Mouse (Mus musculus): ENCODE measurements around the gene Bbs5. TPM values are rescaled to one million over a fixed set of nuclear protein-coding genes. Genes with fewer than 3 reads are reported as not detected.
"Not testable (repeated sequence)": the region's sequence is repeated elsewhere in the genome, so short reads cannot be mapped to it uniquely, and the experiment has no call there.

Gene Bbs5
- polyA plus RNA-seq, 1 experiment from 2014 or later = 18.2 TPM

GRCm38 (mm10) chr2:69675266-69675665, 28.3 kb downstream of the Bbs5 start:
- Histone ChIP-seq H3K9me3 (replicated peaks; ENCODE audit: low read length) (no peaks in the 10 kb centered on the region), H3K27ac (no peak overlapping the region), H3K4me3 (replicated peaks; ENCODE audit: low read depth, low read length) (no peak overlapping the region), H3K4me1 (replicated peaks; ENCODE audit: insufficient read depth, low read length) (no peaks in the 10 kb centered on the region), H3K36me3 (ENCODE audit: insufficient read depth, low read length) (0 out of 2 replicates have a peak, but pooled peaks cover 3% of the 10 kb centered on the region), H3K27me3 (ENCODE audit: insufficient read depth, low read length) (no peaks in the 10 kb centered on the region), H3K9ac (ENCODE audit: low read depth, low read length) (no peak overlapping the region), H3K4me2 (ENCODE audit: low read length) (no peak overlapping the region)
- DNase-seq (ENCODE audit: low spot score) = no peak
- 87% methylated on average over 9 of the region's 9 CpGs for WGBS
- no peak for TF ChIP-seq CTCF (IDR thresholded peaks at IDR 0.05; ENCODE audit: low read depth)
- no peak for ATAC-seq (replicated peaks; ENCODE audit: low FRiP score, low read depth)

GRCm38 (mm10) chr2:69676713-69677112, 29.7 kb downstream of the Bbs5 start:
- WGBS = 58% methylated on average over 2 of the region's 2 CpGs
- Histone ChIP-seq H3K4me2 (ENCODE audit: low read length) (no peak overlapping the region), H3K27me3 (ENCODE audit: insufficient read depth, low read length) (no peaks in the 10 kb centered on the region), H3K4me1 (replicated peaks; ENCODE audit: insufficient read depth, low read length) (no peaks in the 10 kb centered on the region), H3K9me3 (replicated peaks; ENCODE audit: low read length) (no peaks in the 10 kb centered on the region), H3K27ac (no peak overlapping the region), H3K4me3 (replicated peaks; ENCODE audit: low read depth, low read length) (no peak overlapping the region), H3K9ac (ENCODE audit: low read depth, low read length) (no peak overlapping the region), H3K36me3 (ENCODE audit: insufficient read depth, low read length) (no peaks in the 10 kb centered on the region)
- ATAC-seq (replicated peaks; ENCODE audit: low FRiP score, low read depth) = no peak
- peak; percentile 66 for TF ChIP-seq CTCF (IDR thresholded peaks at IDR 0.05; ENCODE audit: low read depth)
- peak; percentile 18 for DNase-seq (ENCODE audit: low spot score)

GRCm38 (mm10) chr2:69677215-69677614, 30.2 kb downstream of the Bbs5 start:
- 85% methylated on average over 2 of the region's 2 CpGs for WGBS

GRCm38 (mm10) chr2:69679990-69680389, 33.0 kb downstream of the Bbs5 start:
- no peak for DNase-seq (ENCODE audit: low spot score)
- Histone ChIP-seq H3K4me1 (replicated peaks; ENCODE audit: insufficient read depth, low read length) (no peaks in the 10 kb centered on the region), H3K4me3 (replicated peaks; ENCODE audit: low read depth, low read length) (no peak overlapping the region), H3K27me3 (ENCODE audit: insufficient read depth, low read length) (no peaks in the 10 kb centered on the region), H3K4me2 (ENCODE audit: low read length) (no peak overlapping the region), H3K9me3 (replicated peaks; ENCODE audit: low read length) (no peaks in the 10 kb centered on the region), H3K9ac (ENCODE audit: low read depth, low read length) (no peak overlapping the region), H3K36me3 (ENCODE audit: insufficient read depth, low read length) (no peaks in the 10 kb centered on the region), H3K27ac (no peak overlapping the region)
- no peak for TF ChIP-seq CTCF (IDR thresholded peaks at IDR 0.05; ENCODE audit: low read depth)
- no peak for ATAC-seq (replicated peaks; ENCODE audit: low FRiP score, low read depth)
- 59% methylated on average over 6 of the region's 6 CpGs for WGBS

More at GRCm38 (mm10) chr2:69677215-69677614, 30.2 kb downstream of the Bbs5 start:
- H3K4me3 ChIP-seq (replicated peaks; ENCODE audit: low read depth, low read length); H3K4me1 ChIP-seq (replicated peaks; ENCODE audit: insufficient read depth, low read length); H3K36me3 ChIP-seq (ENCODE audit: insufficient read depth, low read length); ATAC-seq (replicated peaks; ENCODE audit: low FRiP score, low read depth); H3K9ac ChIP-seq (ENCODE audit: low read depth, low read length); H3K4me2 ChIP-seq (ENCODE audit: low read length); H3K27me3 ChIP-seq (ENCODE audit: insufficient read depth, low read length); DNase-seq (ENCODE audit: low spot score); H3K27ac ChIP-seq; H3K9me3 ChIP-seq (replicated peaks; ENCODE audit: low read length): not testable (repeated sequence)

DNA sequence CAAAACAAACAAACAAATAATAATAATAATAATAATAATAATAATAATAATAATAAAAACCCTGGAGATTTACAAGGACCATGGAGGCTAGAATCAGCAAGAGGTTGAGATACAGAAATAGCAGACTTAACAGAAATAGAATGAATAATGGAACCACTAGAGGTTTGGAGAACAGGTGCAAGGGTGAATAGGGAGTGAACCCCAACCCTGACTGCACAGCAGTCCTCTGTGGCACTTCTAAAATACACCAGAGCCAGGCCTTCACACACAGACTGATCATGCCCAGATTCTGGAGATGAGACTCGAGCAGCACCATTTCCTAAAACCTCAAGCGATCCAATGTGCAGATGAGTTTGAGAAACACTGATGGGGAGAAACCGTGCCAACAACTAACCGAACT, 35.0 kb downstream of the Bbs5 start:
- H3K36me3 ChIP-seq (ENCODE audit: insufficient read depth, low read length) = no peaks in the 10 kb centered on the region
- WGBS = 89% methylated on average over 4 of the region's 4 CpGs
- no peak overlapping the region for H3K4me3 ChIP-seq (replicated peaks; ENCODE audit: low read depth, low read length)
- DNase-seq (ENCODE audit: low spot score) (no peak), ATAC-seq (replicated peaks; ENCODE audit: low FRiP score, low read depth) (no peak)
- no peaks in the 10 kb centered on the region for H3K9me3 ChIP-seq (replicated peaks; ENCODE audit: low read length)
- H3K4me1 ChIP-seq (replicated peaks; ENCODE audit: insufficient read depth, low read length) = no peaks in the 10 kb centered on the region
- no peaks in the 10 kb centered on the region for H3K27me3 ChIP-seq (ENCODE audit: insufficient read depth, low read length)
- TF ChIP-seq CTCF (IDR thresholded peaks at IDR 0.05; ENCODE audit: low read depth) = no peak
- H3K4me2 ChIP-seq (ENCODE audit: low read length) = no peak overlapping the region
- no peak overlapping the region for H3K27ac ChIP-seq
- no peak overlapping the region for H3K9ac ChIP-seq (ENCODE audit: low read depth, low read length)

- no peak for ATAC-seq (replicated peaks; ENCODE audit: low FRiP score, low read depth)
- no peaks in the 10 kb centered on the region for H3K36me3 ChIP-seq (ENCODE audit: insufficient read depth, low read length)
- 85% methylated on average over 13 of the region's 13 CpGs for WGBS
- TF ChIP-seq CTCF (IDR thresholded peaks at IDR 0.05; ENCODE audit: low read depth) = no peak
- no peak overlapping the region for H3K9ac ChIP-seq (ENCODE audit: low read depth, low read length)
- no peaks in the 10 kb centered on the region for H3K27me3 ChIP-seq (ENCODE audit: insufficient read depth, low read length)
- no peak overlapping the region for H3K27ac ChIP-seq
- no peaks in the 10 kb centered on the region for H3K9me3 ChIP-seq (replicated peaks; ENCODE audit: low read length)
- H3K4me2 ChIP-seq (ENCODE audit: low read length) = no peak overlapping the region
- H3K4me3 ChIP-seq (replicated peaks; ENCODE audit: low read depth, low read length) = no peak overlapping the region
- no peak for DNase-seq (ENCODE audit: low spot score)
- H3K4me1 ChIP-seq (replicated peaks; ENCODE audit: insufficient read depth, low read length) = no peaks in the 10 kb centered on the region
Measured at GRCm38 (mm10) chr2:69683036-69683805, 36.2 kb downstream of the Bbs5 start.

- no peak for TF ChIP-seq CTCF (IDR thresholded peaks at IDR 0.05; ENCODE audit: low read depth)
Measured at GRCm38 (mm10) chr2:69684488-69684887, 37.5 kb downstream of the Bbs5 start.

More at GRCm38 (mm10) chr2:69684488-69684887, 37.5 kb downstream of the Bbs5 start:
- no peak for DNase-seq (ENCODE audit: low spot score)
- ATAC-seq (replicated peaks; ENCODE audit: low FRiP score, low read depth) = no peak
- H3K4me1 ChIP-seq (replicated peaks; ENCODE audit: insufficient read depth, low read length) = no peaks in the 10 kb centered on the region
- no peaks in the 10 kb centered on the region for H3K9me3 ChIP-seq (replicated peaks; ENCODE audit: low read length)
- WGBS = 91% methylated on average over 3 of the region's 3 CpGs
- no peak overlapping the region for H3K4me2 ChIP-seq (ENCODE audit: low read length)
- H3K9ac ChIP-seq (ENCODE audit: low read depth, low read length) = no peak overlapping the region
- no peaks in the 10 kb centered on the region for H3K27me3 ChIP-seq (ENCODE audit: insufficient read depth, low read length)
- no peak overlapping the region for H3K4me3 ChIP-seq (replicated peaks; ENCODE audit: low read depth, low read length)
- no peak overlapping the region for H3K27ac ChIP-seq
- H3K36me3 ChIP-seq (ENCODE audit: insufficient read depth, low read length) = no peaks in the 10 kb centered on the region
